Mouse (Mus musculus): ENCODE data around the gene Snap91. TPM values are rescaled to one million over a fixed set of nuclear protein-coding genes. Genes with fewer than 3 reads are reported as not detected.

Snap91 gene
- polyA plus RNA-seq, 1 experiment from 2014 or later: 20.6 TPM

GRCm38 (mm10) chr9:86777309-86777708, 103.1 kb downstream of the Snap91 start:
- no peak overlapping the region for H3K9ac ChIP-seq
- 0 out of 2 replicates have a peak, but pooled peaks cover 2% of the 10 kb centered on the region for H3K36me3 ChIP-seq
- no peak overlapping the region for H3K4me3 ChIP-seq (replicated peaks)
- no peak overlapping the region for H3K4me2 ChIP-seq
- H3K9me3 ChIP-seq (replicated peaks): no peaks in the 10 kb centered on the region
- no peaks in the 10 kb centered on the region for H3K27me3 ChIP-seq
- no peaks in the 10 kb centered on the region for H3K4me1 ChIP-seq
- ATAC-seq (replicated peaks; ENCODE audit: low FRiP score): 0 out of 2 replicates have a peak, but pooled peaks have one; percentile 12
- 53% methylated on average over 7 of the region's 7 CpGs for WGBS
- H3K27ac ChIP-seq: no peak overlapping the region

- WGBS: 94% methylated on average over 6 of the region's 6 CpGs
- no peak overlapping the region for H3K27ac ChIP-seq
- no peak for ATAC-seq (replicated peaks; ENCODE audit: low FRiP score)
- no peaks in the 10 kb centered on the region for H3K9me3 ChIP-seq (replicated peaks)
- no peak overlapping the region for H3K4me2 ChIP-seq
- H3K4me1 ChIP-seq: no peaks in the 10 kb centered on the region
- H3K36me3 ChIP-seq: 0 out of 2 replicates have a peak, but pooled peaks cover 2% of the 10 kb centered on the region
- H3K4me3 ChIP-seq (replicated peaks): no peak overlapping the region
- no peaks in the 10 kb centered on the region for H3K27me3 ChIP-seq
- no peak overlapping the region for H3K9ac ChIP-seq
Measured at GRCm38 (mm10) chr9:86775374-86775773, 105.1 kb downstream of the Snap91 start.

- no peak for ATAC-seq (replicated peaks; ENCODE audit: low FRiP score)
- Histone ChIP-seq H3K9ac (no peak overlapping the region), H3K36me3 (0 out of 2 replicates have a peak, but pooled peaks cover 2% of the 10 kb centered on the region), H3K9me3 (replicated peaks) (no peaks in the 10 kb centered on the region), H3K27ac (no peak overlapping the region), H3K27me3 (no peaks in the 10 kb centered on the region), H3K4me2 (no peak overlapping the region), H3K4me3 (replicated peaks) (no peak overlapping the region), H3K4me1 (no peaks in the 10 kb centered on the region)
- WGBS: 82% methylated on average over 8 of the region's 8 CpGs
Measured at GRCm38 (mm10) chr9:86773996-86774395, 106.5 kb downstream of the Snap91 start.

GRCm38 (mm10) chr9:86772897-86773296, 107.6 kb downstream of the Snap91 start:
- Histone ChIP-seq H3K4me1 (no peaks in the 10 kb centered on the region), H3K36me3 (0 out of 2 replicates have a peak, but pooled peaks cover 2% of the 10 kb centered on the region), H3K27ac (no peak overlapping the region), H3K27me3 (no peaks in the 10 kb centered on the region), H3K4me3 (replicated peaks) (no peak overlapping the region), H3K9ac (no peak overlapping the region), H3K4me2 (no peak overlapping the region), H3K9me3 (replicated peaks) (no peaks in the 10 kb centered on the region)
- WGBS: 61% methylated on average over 3 of the region's 3 CpGs
- ATAC-seq (replicated peaks; ENCODE audit: low FRiP score): no peak

GRCm38 (mm10) chr9:86766991-86767390, 113.5 kb downstream of the Snap91 start:
- WGBS: 83% methylated on average over 10 of the region's 10 CpGs
- ATAC-seq (replicated peaks; ENCODE audit: low FRiP score): no peak

GRCm38 (mm10) chr9:86764002-86764401, 116.5 kb downstream of the Snap91 start:
- H3K9ac ChIP-seq: no peak overlapping the region
- WGBS: 72% methylated on average over 2 of the region's 2 CpGs
- H3K27ac ChIP-seq: no peak overlapping the region
- ATAC-seq (replicated peaks; ENCODE audit: low FRiP score): no peak
- H3K4me2 ChIP-seq: no peak overlapping the region
- H3K27me3 ChIP-seq: no peaks in the 10 kb centered on the region
- H3K4me1 ChIP-seq: no peaks in the 10 kb centered on the region
- no peaks in the 10 kb centered on the region for H3K36me3 ChIP-seq
- H3K9me3 ChIP-seq (replicated peaks): no peaks in the 10 kb centered on the region
- H3K4me3 ChIP-seq (replicated peaks): no peak overlapping the region

More at GRCm38 (mm10) chr9:86766991-86767390, 113.5 kb downstream of the Snap91 start:
- Histone ChIP-seq H3K4me3 (replicated peaks) (no peak overlapping the region), H3K4me2 (no peak overlapping the region), H3K27me3 (no peaks in the 10 kb centered on the region), H3K27ac (no peak overlapping the region), H3K9ac (no peak overlapping the region), H3K36me3 (no peaks in the 10 kb centered on the region), H3K4me1 (no peaks in the 10 kb centered on the region), H3K9me3 (replicated peaks) (no peaks in the 10 kb centered on the region)

GRCm38 (mm10) chr9:86762477-86763376, 117.7 kb downstream of the Snap91 start:
- H3K27me3 ChIP-seq: no peaks in the 10 kb centered on the region
- no peak overlapping the region for H3K27ac ChIP-seq
- no peaks in the 10 kb centered on the region for H3K4me1 ChIP-seq
- H3K9ac ChIP-seq: no peak overlapping the region
- WGBS: 51% methylated on average over 8 of the region's 8 CpGs
- no peak overlapping the region for H3K4me2 ChIP-seq
- no peaks in the 10 kb centered on the region for H3K9me3 ChIP-seq (replicated peaks)
- no peaks in the 10 kb centered on the region for H3K36me3 ChIP-seq
- no peak overlapping the region for H3K4me3 ChIP-seq (replicated peaks)
- no peak for ATAC-seq (replicated peaks; ENCODE audit: low FRiP score)

GRCm38 (mm10) chr9:86745926-86746581, 134.4 kb downstream of the Snap91 start:
- Histone ChIP-seq H3K9ac (no peak overlapping the region), H3K27me3 (peaks cover 10% of the 10 kb centered on the region), H3K36me3 (no peaks in the 10 kb centered on the region), H3K4me1 (peaks cover 10% of the 10 kb centered on the region), H3K9me3 (replicated peaks) (no peaks in the 10 kb centered on the region), H3K27ac (no peak overlapping the region), H3K4me2 (no peak overlapping the region), H3K4me3 (replicated peaks) (no peak overlapping the region)
- WGBS: 38% methylated on average over 13 of the region's 13 CpGs
- ATAC-seq (replicated peaks; ENCODE audit: low FRiP score): peak; percentile 79

GRCm38 (mm10) chr9:86744041-86744440, 136.4 kb downstream of the Snap91 start:
- no peak overlapping the region for H3K9ac ChIP-seq
- H3K27ac ChIP-seq: no peak overlapping the region
- no peaks in the 10 kb centered on the region for H3K36me3 ChIP-seq
- ATAC-seq (replicated peaks; ENCODE audit: low FRiP score): no peak
- H3K4me2 ChIP-seq: peak overlapping the region; percentile 62; the same call in 1 of the 2 replicates
- peaks cover 10% of the 10 kb centered on the region for H3K27me3 ChIP-seq
- no peaks in the 10 kb centered on the region for H3K9me3 ChIP-seq (replicated peaks)
- 30% methylated on average over 5 of the region's 5 CpGs for WGBS
- H3K4me1 ChIP-seq: peaks cover 10% of the 10 kb centered on the region
- peak overlapping the region; percentile 34 for H3K4me3 ChIP-seq (replicated peaks)

GRCm38 (mm10) chr9:86742959-86743911, 137.2 kb downstream of the Snap91 start, which contains the start of gene Prss35:
Gene Prss35, plus strand, starts transcription at chr9:86743649.
- H3K27me3 ChIP-seq: peaks cover 10% of the 10 kb centered on the region
- peak within 1 kb of the TSS; percentile 34 for H3K4me3 ChIP-seq (replicated peaks)
- 0 out of 2 replicates have a peak within 1 kb of the TSS, but pooled peaks have one; percentile 14 for H3K9ac ChIP-seq
- no peak within 1 kb of the TSS for H3K27ac ChIP-seq
- no peaks in the 10 kb centered on the region for H3K36me3 ChIP-seq
- no peaks in the 10 kb centered on the region for H3K9me3 ChIP-seq (replicated peaks)
- 2% methylated on average over 19 of the region's 19 CpGs for WGBS
- peaks cover 10% of the 10 kb centered on the region for H3K4me1 ChIP-seq
- ATAC-seq (replicated peaks; ENCODE audit: low FRiP score): peak; percentile 89
- peak within 1 kb of the TSS; percentile 62 for H3K4me2 ChIP-seq

- Histone ChIP-seq H3K27me3 (peaks cover 7% of the 10 kb centered on the region), H3K4me3 (replicated peaks) (no peak overlapping the region), H3K27ac (no peak overlapping the region), H3K9me3 (replicated peaks) (no peaks in the 10 kb centered on the region), H3K9ac (no peak overlapping the region), H3K4me2 (no peak overlapping the region), H3K36me3 (no peaks in the 10 kb centered on the region), H3K4me1 (peaks cover 10% of the 10 kb centered on the region)
- WGBS: 35% methylated on average over 3 of the region's 3 CpGs
- no peak for ATAC-seq (replicated peaks; ENCODE audit: low FRiP score)
Measured at GRCm38 (mm10) chr9:86739971-86740370, 140.5 kb downstream of the Snap91 start.

Measured in kidney, embryonic 15.5 days (tissue).